Mouse (Mus musculus): ENCODE measurements around the gene Tnnt3.

DNA sequence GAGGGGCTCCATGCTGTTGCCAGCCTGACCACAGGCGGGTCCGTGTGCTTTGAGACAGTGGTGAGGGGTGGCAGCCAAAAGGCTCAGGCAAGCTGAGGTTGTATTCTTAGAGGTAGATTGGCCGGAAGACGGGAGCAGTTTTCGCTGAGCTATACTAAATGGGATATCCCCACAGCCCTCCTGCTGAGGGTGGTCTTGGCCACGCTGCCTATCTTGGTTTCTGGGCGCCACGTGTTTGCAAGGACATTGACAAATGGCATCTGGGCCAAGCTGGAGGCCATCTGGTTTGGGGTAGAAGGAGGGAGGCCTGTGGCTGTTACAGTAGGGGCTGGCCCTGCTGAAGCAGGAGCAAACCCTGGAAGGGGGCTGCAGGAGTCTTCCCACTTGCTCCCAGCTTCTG, 5.1 kb upstream of the Tnnt3 start:
- TF ChIP-seq CTCF (IDR thresholded peaks at IDR 0.05) (no peak), EP300 (IDR thresholded peaks at IDR 0.05; ENCODE audit: insufficient read depth, low read depth, low read length) (no peak), POLR2A (IDR thresholded peaks at IDR 0.05; ENCODE audit: insufficient read depth, low read depth, low read length) (no peak)
